Mouse (Mus musculus): ENCODE data around the gene Rpl34. TPM values are rescaled to one million over a fixed set of nuclear protein-coding genes. Genes with fewer than 3 reads are reported as not detected.
A peak's percentile ranks its signal among the peaks of the same experiment; 100 is the strongest.

Rpl34 gene
- polyA plus RNA-seq, 1 experiment from 2014 or later, result 1,090 TPM

DNA sequence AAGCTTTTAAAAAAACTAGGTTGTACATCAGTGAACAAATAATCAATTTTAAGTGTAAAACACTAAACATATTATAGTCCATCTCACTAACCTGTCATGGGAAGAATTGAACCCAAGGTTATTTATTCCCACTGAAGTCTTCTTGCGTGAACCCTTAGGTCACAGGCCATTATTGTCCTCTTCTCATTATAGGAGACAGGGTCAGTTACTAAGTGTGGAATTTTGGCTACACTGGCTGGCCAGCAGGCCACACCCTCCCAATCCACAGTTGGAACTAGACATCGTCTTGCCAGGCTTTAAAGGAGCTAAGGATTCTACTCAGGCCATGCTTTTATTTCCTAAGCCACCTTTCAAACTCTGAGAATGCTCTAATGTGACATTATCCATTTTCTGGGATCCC is 4.5 kb downstream of the Rpl34 start:
- H3K9ac ChIP-seq, result no peak overlapping the region
- H3K9me3 ChIP-seq (ENCODE audit: low read depth, low read length), result no peaks in the 10 kb centered on the region
- 79% methylated on average over 2 of the region's 2 CpGs for WGBS
- no peak overlapping the region for H3K4me3 ChIP-seq (ENCODE audit: low read depth, low read length)
- H3K36me3 ChIP-seq (ENCODE audit: insufficient read depth), result peaks cover 45% of the 10 kb centered on the region
- no peak for ATAC-seq (ENCODE audit: insufficient read depth)
- no peak for TF ChIP-seq CTCF (IDR thresholded peaks at IDR 0.05; ENCODE audit: low read depth)
- no peak overlapping the region for H3K4me2 ChIP-seq
- DNase-seq, result no peak
- no peaks in the 10 kb centered on the region for H3K27me3 ChIP-seq (ENCODE audit: insufficient read depth, low read length)
- peaks cover 7% of the 10 kb centered on the region; the same call in 1 of the 2 replicates for H3K4me1 ChIP-seq (ENCODE audit: insufficient read depth)
- H3K27ac ChIP-seq (ENCODE audit: low read depth), result no peak overlapping the region

DNA sequence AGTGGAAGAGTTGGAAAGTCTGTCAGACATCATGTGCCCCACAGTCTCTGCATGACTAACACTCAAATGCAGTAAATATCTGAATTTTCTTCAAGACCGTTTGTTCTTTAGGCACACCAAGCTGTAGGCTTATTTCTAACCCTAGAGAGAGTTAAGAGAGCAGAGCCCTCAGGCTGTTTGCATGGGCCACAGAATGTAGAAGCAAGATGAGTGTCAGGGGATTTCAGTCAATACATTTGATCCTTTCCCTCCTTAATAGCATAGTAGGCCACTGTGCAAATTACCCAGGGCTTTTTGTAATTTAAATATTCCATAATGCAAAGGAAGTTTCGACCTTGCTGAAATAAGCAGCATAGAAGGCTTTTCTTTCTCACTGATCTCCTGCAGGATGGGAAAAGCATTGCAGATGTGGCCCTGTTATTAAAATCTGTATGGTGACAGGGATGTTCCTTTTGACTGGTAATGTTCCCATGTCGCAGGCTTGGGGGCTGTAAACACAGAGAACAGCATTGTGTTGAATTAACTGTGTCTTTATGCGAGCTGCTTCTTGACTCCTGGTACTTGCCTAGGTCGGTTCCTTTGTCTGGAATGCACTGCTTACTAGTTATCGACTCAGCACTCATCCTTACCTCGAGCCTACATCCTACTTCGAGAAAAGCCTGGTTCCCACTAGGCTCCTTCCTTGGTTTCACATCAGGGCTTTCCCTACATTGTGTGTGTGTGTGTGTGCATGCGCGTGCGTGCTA is 7.3 kb downstream of the Rpl34 start:
- H3K4me1 ChIP-seq (ENCODE audit: insufficient read depth), result no peaks in the 10 kb centered on the region
- H3K4me2 ChIP-seq, result no peak overlapping the region
- no peak for DNase-seq
- no peak for ATAC-seq (ENCODE audit: insufficient read depth)
- no peak overlapping the region for H3K4me3 ChIP-seq (ENCODE audit: low read depth, low read length)
- no peak for TF ChIP-seq CTCF (IDR thresholded peaks at IDR 0.05; ENCODE audit: low read depth)
- peaks cover 32% of the 10 kb centered on the region for H3K36me3 ChIP-seq (ENCODE audit: insufficient read depth)
- no peaks in the 10 kb centered on the region for H3K9me3 ChIP-seq (ENCODE audit: low read depth, low read length)
- 63% methylated on average over 11 of the region's 11 CpGs for WGBS
- no peak overlapping the region for H3K9ac ChIP-seq
- no peak overlapping the region for H3K27ac ChIP-seq (ENCODE audit: low read depth)
- H3K27me3 ChIP-seq (ENCODE audit: insufficient read depth, low read length), result no peaks in the 10 kb centered on the region

DNA sequence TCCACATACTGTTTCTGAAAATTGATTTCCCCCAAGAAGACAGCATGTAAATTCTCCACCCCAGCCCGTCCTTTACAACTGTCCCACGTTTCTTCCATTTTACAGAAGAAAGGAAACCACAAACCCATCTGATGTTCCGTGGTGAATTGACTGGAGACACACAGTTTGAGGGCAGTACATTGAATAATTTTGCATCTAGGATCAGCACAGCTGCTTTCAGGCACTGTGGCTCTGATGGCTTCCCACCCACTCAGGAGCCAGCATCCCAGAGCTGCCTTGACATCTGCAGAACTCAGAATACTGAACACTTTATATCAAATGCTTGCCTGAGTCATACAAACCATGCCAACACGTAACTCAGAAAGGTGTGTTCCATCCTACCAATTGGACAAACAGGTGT is 10.0 kb downstream of the Rpl34 start:
- H3K27ac ChIP-seq (ENCODE audit: low read depth), result no peak overlapping the region
- no peak for ATAC-seq (ENCODE audit: insufficient read depth)
- no peak overlapping the region for H3K9ac ChIP-seq
- no peaks in the 10 kb centered on the region for H3K27me3 ChIP-seq (ENCODE audit: insufficient read depth, low read length)
- TF ChIP-seq CTCF (IDR thresholded peaks at IDR 0.05; ENCODE audit: low read depth), result no peak
- H3K4me2 ChIP-seq, result no peak overlapping the region
- H3K9me3 ChIP-seq (ENCODE audit: low read depth, low read length), result no peaks in the 10 kb centered on the region
- 83% methylated on average over 4 of the region's 4 CpGs for WGBS
- no peaks in the 10 kb centered on the region for H3K4me1 ChIP-seq (ENCODE audit: insufficient read depth)
- no peak for DNase-seq
- H3K36me3 ChIP-seq (ENCODE audit: insufficient read depth), result peaks cover 5% of the 10 kb centered on the region; the same call in 1 of the 2 replicates
- H3K4me3 ChIP-seq (ENCODE audit: low read depth, low read length), result no peak overlapping the region

DNA sequence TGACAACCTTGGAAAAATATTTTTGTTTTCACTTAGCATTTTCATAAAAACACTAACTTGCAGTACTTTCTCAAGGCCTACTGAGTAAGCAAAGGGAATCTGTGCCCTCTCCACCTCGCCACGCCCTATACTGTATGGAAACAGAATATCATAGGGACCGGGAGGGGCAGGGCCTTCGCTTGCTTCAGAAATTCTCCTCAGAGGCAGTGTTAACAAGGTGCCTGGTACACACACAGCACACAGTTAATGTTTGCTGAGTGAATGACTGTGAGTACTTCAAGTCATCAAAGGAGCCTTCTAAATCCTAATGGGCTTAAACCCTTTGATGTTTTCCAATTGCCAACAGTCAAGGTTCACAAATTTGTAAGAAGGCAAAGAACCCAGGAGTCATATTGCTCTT is 11.3 kb downstream of the Rpl34 start:
- no peak for TF ChIP-seq CTCF (IDR thresholded peaks at IDR 0.05; ENCODE audit: low read depth)
- Histone ChIP-seq H3K4me1 (ENCODE audit: insufficient read depth) (no peaks in the 10 kb centered on the region), H3K4me3 (ENCODE audit: low read depth, low read length) (no peak overlapping the region), H3K27ac (ENCODE audit: low read depth) (no peak overlapping the region), H3K27me3 (ENCODE audit: insufficient read depth, low read length) (no peaks in the 10 kb centered on the region), H3K36me3 (ENCODE audit: insufficient read depth) (no peaks in the 10 kb centered on the region), H3K4me2 (no peak overlapping the region), H3K9me3 (ENCODE audit: low read depth, low read length) (no peaks in the 10 kb centered on the region), H3K9ac (no peak overlapping the region)
- ATAC-seq (ENCODE audit: insufficient read depth), result no peak
- no peak for DNase-seq
- WGBS, result 66% methylated on average over 4 of the region's 4 CpGs

DNA sequence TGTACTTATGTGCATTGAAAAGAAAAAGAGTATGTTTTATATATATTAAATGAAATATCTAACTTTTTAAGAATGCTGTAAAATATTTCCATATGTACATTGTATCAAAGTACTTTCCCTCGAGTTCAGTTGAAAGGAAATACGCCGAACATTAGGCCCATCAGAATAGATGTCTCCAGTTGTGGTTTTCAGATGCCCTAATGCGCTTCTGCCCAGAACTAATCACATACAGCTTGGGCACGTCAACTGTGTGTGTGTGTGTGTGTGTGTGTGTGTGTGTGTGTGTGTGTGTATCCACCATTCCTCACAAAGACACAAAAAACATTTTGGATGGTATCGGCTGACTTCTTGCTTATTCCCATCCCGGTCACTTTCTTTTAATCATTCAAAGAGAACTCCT is 13.6 kb downstream of the Rpl34 start:
- Histone ChIP-seq H3K4me1 (ENCODE audit: insufficient read depth) (no peaks in the 10 kb centered on the region), H3K36me3 (ENCODE audit: insufficient read depth) (no peaks in the 10 kb centered on the region), H3K27ac (ENCODE audit: low read depth) (no peak overlapping the region), H3K27me3 (ENCODE audit: insufficient read depth, low read length) (no peaks in the 10 kb centered on the region), H3K9me3 (ENCODE audit: low read depth, low read length) (no peaks in the 10 kb centered on the region), H3K4me2 (no peak overlapping the region), H3K9ac (no peak overlapping the region), H3K4me3 (ENCODE audit: low read depth, low read length) (no peak overlapping the region)
- 79% methylated on average over 7 of the region's 7 CpGs for WGBS
- TF ChIP-seq CTCF (IDR thresholded peaks at IDR 0.05; ENCODE audit: low read depth), result no peak
- no peak for DNase-seq
- ATAC-seq (ENCODE audit: insufficient read depth), result no peak

DNA sequence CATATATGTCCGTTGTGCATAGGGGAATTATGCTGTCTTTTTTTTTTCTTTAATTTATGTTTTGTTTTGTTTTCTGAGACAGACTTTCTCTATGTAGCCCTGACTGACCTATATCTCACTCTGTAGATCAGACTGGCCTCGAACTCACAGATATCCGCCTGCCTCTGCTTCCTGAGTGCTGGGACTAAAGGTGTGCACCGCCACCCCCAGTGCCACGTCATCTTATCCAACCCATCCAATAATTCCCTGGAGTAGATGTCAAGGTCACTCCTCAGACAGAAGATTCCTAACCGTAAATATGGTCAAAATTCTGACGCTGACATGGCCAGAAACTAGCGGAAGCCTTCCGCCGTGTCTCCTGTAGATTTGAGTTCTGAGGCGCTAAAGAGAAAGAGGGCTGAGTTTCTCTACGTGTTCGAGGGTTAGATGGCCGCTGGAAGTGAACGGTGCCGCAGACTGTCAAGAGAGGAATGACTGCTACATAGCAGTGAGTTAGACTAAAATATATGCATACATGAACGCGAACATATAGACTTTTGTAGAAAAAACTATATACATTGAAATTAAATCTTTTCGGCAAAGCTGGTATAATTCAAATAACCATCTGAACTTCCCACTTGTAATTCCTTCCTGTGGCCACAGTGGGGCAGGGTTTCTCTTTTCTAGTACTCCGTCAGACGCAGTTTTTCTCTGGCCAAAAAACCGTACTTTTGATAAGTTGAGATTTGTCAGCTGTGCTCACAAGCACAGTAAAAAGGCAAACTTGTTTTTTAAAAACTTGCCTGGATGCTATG is 15.2 kb downstream of the Rpl34 start:
- 12% methylated on average over 22 of the region's 22 CpGs for WGBS
- H3K4me2 ChIP-seq, result peak overlapping the region; percentile 58
- H3K4me3 ChIP-seq (ENCODE audit: low read depth, low read length), result peak overlapping the region; percentile 37
- H3K27me3 ChIP-seq (ENCODE audit: insufficient read depth, low read length), result no peaks in the 10 kb centered on the region
- no peaks in the 10 kb centered on the region for H3K36me3 ChIP-seq (ENCODE audit: insufficient read depth)
- peak; percentile 96 for DNase-seq
- peak overlapping the region; percentile 10; the same call in 1 of the 2 replicates for H3K9ac ChIP-seq
- ATAC-seq (ENCODE audit: insufficient read depth), result 0 out of 2 replicates have a peak, but pooled peaks have one; percentile 40
- H3K9me3 ChIP-seq (ENCODE audit: low read depth, low read length), result no peaks in the 10 kb centered on the region
- H3K4me1 ChIP-seq (ENCODE audit: insufficient read depth), result no peaks in the 10 kb centered on the region; the same call in 1 of the 2 replicates
- TF ChIP-seq CTCF (IDR thresholded peaks at IDR 0.05; ENCODE audit: low read depth), result peak; percentile 77
- H3K27ac ChIP-seq (ENCODE audit: low read depth), result no peak overlapping the region

DNA sequence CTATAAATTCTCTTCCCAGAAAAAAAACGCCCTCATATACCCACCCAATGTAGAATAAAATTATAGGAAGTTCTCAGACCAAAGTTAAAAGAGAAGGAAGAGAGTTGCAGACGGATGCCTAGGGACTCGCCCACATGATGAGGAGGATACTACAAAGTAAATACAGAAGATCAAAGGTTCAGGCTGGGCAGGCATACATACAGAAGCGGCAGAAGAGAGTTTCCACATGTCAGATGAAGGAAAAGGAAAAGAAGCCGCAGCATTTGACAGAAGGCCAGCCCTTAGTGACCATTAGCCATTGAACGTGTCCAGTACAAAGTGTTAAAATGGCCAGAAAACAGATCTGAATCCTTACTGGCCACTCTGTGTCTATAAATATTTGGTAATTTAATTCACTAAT is 17.3 kb downstream of the Rpl34 start:
- DNase-seq (peak; percentile 76), ATAC-seq (ENCODE audit: insufficient read depth) (no peak)
- H3K4me3 ChIP-seq (ENCODE audit: low read depth, low read length), result no peak overlapping the region
- no peaks in the 10 kb centered on the region for H3K36me3 ChIP-seq (ENCODE audit: insufficient read depth)
- H3K9ac ChIP-seq, result no peak overlapping the region
- no peak overlapping the region for H3K4me2 ChIP-seq
- H3K27ac ChIP-seq (ENCODE audit: low read depth), result no peak overlapping the region
- peaks cover 2% of the 10 kb centered on the region for H3K4me1 ChIP-seq (ENCODE audit: insufficient read depth)
- 20% methylated on average over 6 of the region's 6 CpGs for WGBS
- H3K9me3 ChIP-seq (ENCODE audit: low read depth, low read length), result no peaks in the 10 kb centered on the region
- TF ChIP-seq CTCF (IDR thresholded peaks at IDR 0.05; ENCODE audit: low read depth), result no peak
- no peaks in the 10 kb centered on the region for H3K27me3 ChIP-seq (ENCODE audit: insufficient read depth, low read length)
